Mouse (Mus musculus): ENCODE data around the gene Cyp27a1. TPM values are rescaled to one million over a fixed set of nuclear protein-coding genes. Genes with fewer than 3 reads are reported as not detected.
A peak's percentile ranks its signal among the peaks of the same experiment; 100 is the strongest.

The Cyp27a1 gene
- total RNA-seq (2021), result 1 to 10 TPM; 1.7 to 4.5 TPM
- long read RNA-seq, experiment 1, partial matches to known transcripts, result 0 of 3 reads
- long read RNA-seq, experiment 1, other reads (novel, unspliced or antisense), result 1 of 3 reads
- long read RNA-seq, experiment 2, partial matches to known transcripts, result 0 of 6 reads
- long read RNA-seq, experiment 2, other reads (novel, unspliced or antisense), result 3 of 6 reads

GRCm38 (mm10) chr1:74713099-74713858 is at the start of gene Cyp27a1:
Gene Cyp27a1, plus strand, starts transcription at chr1:74713574.
- intact Hi-C loops (cut with DNase I), result no loop called here
- TF ChIP-seq CTCF (IDR thresholded peaks at IDR 0.05), result no peak; the same call in 1 of the 2 replicates
- peak within 1 kb of the TSS; percentile 47 for H3K4me3 ChIP-seq
- no peak for DNase-seq (ENCODE audit: extremely low spot score in 1 of 2, low spot score in 2 of 2)
- H3K27ac ChIP-seq, result peak within 1 kb of the TSS; percentile 32; the same call in 1 of the 2 replicates

GRCm38 (mm10) chr1:74665153-74665552 is 48.2 kb upstream of the Cyp27a1 start:
- no peak for TF ChIP-seq CTCF (IDR thresholded peaks at IDR 0.05)
- H3K27ac ChIP-seq, result no peak overlapping the region
- DNase-seq (ENCODE audit: extremely low spot score in 1 of 2, low spot score in 2 of 2), result no peak
- intact Hi-C loops (cut with DNase I), result no loop called here
- no peak overlapping the region for H3K4me3 ChIP-seq

GRCm38 (mm10) chr1:74668371-74668770 is 45.0 kb upstream of the Cyp27a1 start:
- TF ChIP-seq CTCF (IDR thresholded peaks at IDR 0.05), result no peak
- Histone ChIP-seq H3K27ac (no peak overlapping the region), H3K4me3 (no peak overlapping the region)
- no peak for DNase-seq (ENCODE audit: extremely low spot score in 1 of 2, low spot score in 2 of 2)
- intact Hi-C loops (cut with DNase I), result no loop called here

- intact Hi-C loops (cut with DNase I), result no loop called here
- TF ChIP-seq CTCF (IDR thresholded peaks at IDR 0.05), result no peak
- Histone ChIP-seq H3K27ac (no peak overlapping the region), H3K4me3 (no peak overlapping the region)
- no peak for DNase-seq (ENCODE audit: extremely low spot score in 1 of 2, low spot score in 2 of 2)
Observed at GRCm38 (mm10) chr1:74672731-74673130, 40.6 kb upstream of the Cyp27a1 start.

GRCm38 (mm10) chr1:74676863-74677262 is 36.5 kb upstream of the Cyp27a1 start:
- no peak overlapping the region for H3K4me3 ChIP-seq
- intact Hi-C loops (cut with DNase I), result no loop called here
- DNase-seq (ENCODE audit: extremely low spot score in 1 of 2, low spot score in 2 of 2), result no peak
- no peak for TF ChIP-seq CTCF (IDR thresholded peaks at IDR 0.05)
- H3K27ac ChIP-seq, result no peak overlapping the region

- Histone ChIP-seq H3K27ac (no peak overlapping the region), H3K4me3 (no peak overlapping the region)
- TF ChIP-seq CTCF (IDR thresholded peaks at IDR 0.05), result no peak
- intact Hi-C loops (cut with DNase I), result no loop called here
- DNase-seq (ENCODE audit: extremely low spot score in 1 of 2, low spot score in 2 of 2), result no peak
Observed at GRCm38 (mm10) chr1:74677843-74678242, 35.5 kb upstream of the Cyp27a1 start.

GRCm38 (mm10) chr1:74687131-74687530 is 26.2 kb upstream of the Cyp27a1 start:
- Histone ChIP-seq H3K27ac (no peak overlapping the region), H3K4me3 (no peak overlapping the region)
- DNase-seq (ENCODE audit: extremely low spot score in 1 of 2, low spot score in 2 of 2), result no peak
- TF ChIP-seq CTCF (IDR thresholded peaks at IDR 0.05), result no peak
- intact Hi-C loops (cut with DNase I), result no loop called here

GRCm38 (mm10) chr1:74693891-74694583 is 19.3 kb upstream of the Cyp27a1 start:
- no peak for TF ChIP-seq CTCF (IDR thresholded peaks at IDR 0.05)
- intact Hi-C loops (cut with DNase I), result no loop called here
- no peak for DNase-seq (ENCODE audit: extremely low spot score in 1 of 2, low spot score in 2 of 2)
- Histone ChIP-seq H3K27ac (no peak overlapping the region), H3K4me3 (no peak overlapping the region)

GRCm38 (mm10) chr1:74695836-74696235 is 17.5 kb upstream of the Cyp27a1 start:
- intact Hi-C loops (cut with DNase I), result no loop called here
- no peak overlapping the region for H3K27ac ChIP-seq
- H3K4me3 ChIP-seq, result no peak overlapping the region
- TF ChIP-seq CTCF (IDR thresholded peaks at IDR 0.05), result no peak
- DNase-seq (ENCODE audit: extremely low spot score in 1 of 2, low spot score in 2 of 2), result no peak

GRCm38 (mm10) chr1:74697416-74697815 is 16.0 kb upstream of the Cyp27a1 start:
- DNase-seq (ENCODE audit: extremely low spot score in 1 of 2, low spot score in 2 of 2), result no peak
- intact Hi-C loops (cut with DNase I), result no loop called here
- no peak overlapping the region for H3K27ac ChIP-seq
- no peak overlapping the region for H3K4me3 ChIP-seq
- no peak for TF ChIP-seq CTCF (IDR thresholded peaks at IDR 0.05)

GRCm38 (mm10) chr1:74698353-74698752 is 15.0 kb upstream of the Cyp27a1 start:
- H3K27ac ChIP-seq, result no peak overlapping the region
- no peak for DNase-seq (ENCODE audit: extremely low spot score in 1 of 2, low spot score in 2 of 2)
- intact Hi-C loops (cut with DNase I), result no loop called here
- no peak for TF ChIP-seq CTCF (IDR thresholded peaks at IDR 0.05)
- H3K4me3 ChIP-seq, result no peak overlapping the region

- Histone ChIP-seq H3K27ac (no peak overlapping the region), H3K4me3 (no peak overlapping the region)
- no peak for DNase-seq (ENCODE audit: extremely low spot score in 1 of 2, low spot score in 2 of 2)
- no peak for TF ChIP-seq CTCF (IDR thresholded peaks at IDR 0.05)
- intact Hi-C loops (cut with DNase I), result no loop called here
Observed at GRCm38 (mm10) chr1:74698791-74699190, 14.6 kb upstream of the Cyp27a1 start.
